Mouse (Mus musculus): Measurements from ENCODE around the gene Bmf. TPM values are rescaled to one million over a fixed set of nuclear protein-coding genes. Genes with fewer than 3 reads are reported as not detected.

Gene Bmf
- polyA plus RNA-seq, 1 experiment from 2014 or later = 6.0 TPM

DNA sequence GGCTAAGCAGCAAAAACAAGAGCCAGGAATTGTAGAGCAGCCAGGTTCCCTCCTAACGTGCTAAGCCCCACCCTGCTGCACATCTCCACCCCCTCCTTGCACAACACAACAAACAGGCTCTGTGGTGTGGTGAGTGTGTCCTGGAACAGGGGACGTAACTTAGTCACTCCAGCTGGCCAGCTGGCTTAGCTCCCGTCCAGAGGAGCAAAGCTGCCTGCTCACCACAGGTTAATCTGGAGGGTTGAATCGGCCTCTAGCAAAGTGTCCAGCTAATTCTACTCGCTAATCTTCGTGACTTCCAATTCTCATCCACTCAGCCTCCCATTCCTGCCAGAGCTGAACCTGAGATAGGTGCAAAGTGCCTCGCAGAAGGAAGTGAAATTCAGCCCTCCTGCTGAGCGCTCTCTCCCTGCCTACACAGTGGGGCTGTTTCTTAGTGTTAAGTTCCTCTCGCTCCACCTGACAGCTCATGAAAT lies 1.9 kb downstream of the Bmf start:
- peaks cover 3% of the 10 kb centered on the region for H3K27me3 ChIP-seq (ENCODE audit: control insufficient read depth, insufficient read depth, low read length)
- no peak for ATAC-seq (replicated peaks; ENCODE audit: low FRiP score)
- H3K27ac ChIP-seq (ENCODE audit: low read depth, low read length) = no peak overlapping the region
- H3K4me3 ChIP-seq (ENCODE audit: low read depth, low read length) = no peak overlapping the region
- H3K4me2 ChIP-seq (ENCODE audit: low read depth, low read length, severe bottlenecking) = peak overlapping the region; percentile 92; the same call in 1 of the 2 replicates
- H3K9me3 ChIP-seq (ENCODE audit: control insufficient read depth, low read length) = no peaks in the 10 kb centered on the region
- 6% methylated on average over 9 of the region's 9 CpGs for WGBS
- no peak for DNase-seq (ENCODE audit: low spot score)
- no peak overlapping the region for H3K9ac ChIP-seq (ENCODE audit: low read length)
- peaks cover 7% of the 10 kb centered on the region for H3K4me1 ChIP-seq (replicated peaks; ENCODE audit: control insufficient read depth, insufficient read depth, low read length)
- no peaks in the 10 kb centered on the region for H3K36me3 ChIP-seq (ENCODE audit: control insufficient read depth, insufficient read depth, low read length)

- no peak for ATAC-seq (replicated peaks; ENCODE audit: low FRiP score)
- no peak for DNase-seq (ENCODE audit: low spot score)
- no peak overlapping the region for H3K9ac ChIP-seq (ENCODE audit: low read length)
- no peaks in the 10 kb centered on the region for H3K36me3 ChIP-seq (ENCODE audit: control insufficient read depth, insufficient read depth, low read length)
- no peak overlapping the region for H3K4me2 ChIP-seq (ENCODE audit: low read depth, low read length, severe bottlenecking)
- H3K27me3 ChIP-seq (ENCODE audit: control insufficient read depth, insufficient read depth, low read length) = peaks cover 3% of the 10 kb centered on the region
- no peak overlapping the region for H3K27ac ChIP-seq (ENCODE audit: low read depth, low read length)
- 33% methylated on average over 3 of the region's 3 CpGs for WGBS
- peaks cover 7% of the 10 kb centered on the region for H3K4me1 ChIP-seq (replicated peaks; ENCODE audit: control insufficient read depth, insufficient read depth, low read length)
- no peaks in the 10 kb centered on the region for H3K9me3 ChIP-seq (ENCODE audit: control insufficient read depth, low read length)
- no peak overlapping the region for H3K4me3 ChIP-seq (ENCODE audit: low read depth, low read length)
Measured at GRCm38 (mm10) chr2:118546798-118547165, 2.7 kb downstream of the Bmf start.

GRCm38 (mm10) chr2:118546104-118546797 lies 3.2 kb downstream of the Bmf start:
- DNase-seq (ENCODE audit: low spot score) (no peak), ATAC-seq (replicated peaks; ENCODE audit: low FRiP score) (no peak)
- 26% methylated on average over 5 of the region's 5 CpGs for WGBS
- Histone ChIP-seq H3K4me3 (ENCODE audit: low read depth, low read length) (no peak overlapping the region), H3K9ac (ENCODE audit: low read length) (no peak overlapping the region), H3K9me3 (ENCODE audit: control insufficient read depth, low read length) (no peaks in the 10 kb centered on the region), H3K27ac (ENCODE audit: low read depth, low read length) (0 out of 2 replicates have a peak overlapping the region, but pooled peaks have one; percentile 25), H3K36me3 (ENCODE audit: control insufficient read depth, insufficient read depth, low read length) (no peaks in the 10 kb centered on the region), H3K27me3 (ENCODE audit: control insufficient read depth, insufficient read depth, low read length) (peaks cover 3% of the 10 kb centered on the region), H3K4me1 (replicated peaks; ENCODE audit: control insufficient read depth, insufficient read depth, low read length) (peaks cover 7% of the 10 kb centered on the region), H3K4me2 (ENCODE audit: low read depth, low read length, severe bottlenecking) (no peak overlapping the region)

DNA sequence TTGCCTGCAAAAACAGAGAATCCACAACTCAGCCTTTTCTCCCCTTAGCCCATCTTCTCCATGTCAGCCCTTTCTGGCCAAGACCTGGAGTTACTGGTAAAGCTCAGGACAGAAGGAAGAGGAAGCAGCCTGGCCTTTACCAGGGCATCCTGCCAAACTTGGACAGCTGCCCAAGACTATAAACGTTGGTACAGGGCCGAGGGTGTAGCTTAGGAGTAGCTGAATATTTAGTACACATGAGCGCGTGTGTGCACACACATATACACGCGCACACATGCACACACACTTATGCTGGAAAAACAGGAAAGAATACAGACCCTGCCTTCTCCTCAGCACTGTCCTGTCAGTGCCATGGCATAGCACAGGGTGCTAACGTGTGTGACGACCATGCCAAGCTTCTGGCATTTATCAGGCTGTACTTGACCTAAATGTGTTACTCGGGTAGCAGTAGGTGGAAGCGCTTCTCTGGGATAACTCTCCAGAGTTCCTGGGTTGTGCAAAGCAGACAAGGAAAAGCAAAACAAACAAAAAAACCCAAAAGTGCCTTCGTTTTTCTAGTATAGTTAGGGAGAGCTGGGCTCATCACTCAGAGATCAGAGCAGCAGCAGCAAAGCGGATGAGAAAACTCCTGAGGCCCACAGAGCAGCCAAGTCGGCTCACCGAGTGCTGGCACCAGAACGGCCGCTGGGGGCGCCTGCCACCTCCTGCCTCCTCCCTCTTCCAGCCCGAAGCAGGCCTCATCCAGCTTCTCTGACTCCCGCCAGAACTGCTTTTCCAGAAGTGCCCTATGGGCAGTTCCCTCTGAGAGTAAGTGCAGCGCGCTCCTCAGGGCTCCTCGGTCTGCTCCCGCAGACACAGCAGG lies 4.0 kb downstream of the Bmf start:
- Histone ChIP-seq H3K4me2 (ENCODE audit: low read depth, low read length, severe bottlenecking) (no peak overlapping the region), H3K4me1 (replicated peaks; ENCODE audit: control insufficient read depth, insufficient read depth, low read length) (peaks cover 9% of the 10 kb centered on the region), H3K27me3 (ENCODE audit: control insufficient read depth, insufficient read depth, low read length) (peaks cover 3% of the 10 kb centered on the region), H3K9ac (ENCODE audit: low read length) (no peak overlapping the region), H3K36me3 (ENCODE audit: control insufficient read depth, insufficient read depth, low read length) (no peaks in the 10 kb centered on the region), H3K9me3 (ENCODE audit: control insufficient read depth, low read length) (no peaks in the 10 kb centered on the region), H3K27ac (ENCODE audit: low read depth, low read length) (0 out of 2 replicates have a peak overlapping the region, but pooled peaks have one; percentile 25), H3K4me3 (ENCODE audit: low read depth, low read length) (no peak overlapping the region)
- WGBS = 26% methylated on average over 22 of the region's 23 CpGs
- DNase-seq (ENCODE audit: low spot score) (peak; percentile 93), ATAC-seq (replicated peaks; ENCODE audit: low FRiP score) (peak; percentile 14; the same call in 1 of the 2 replicates)

DNA sequence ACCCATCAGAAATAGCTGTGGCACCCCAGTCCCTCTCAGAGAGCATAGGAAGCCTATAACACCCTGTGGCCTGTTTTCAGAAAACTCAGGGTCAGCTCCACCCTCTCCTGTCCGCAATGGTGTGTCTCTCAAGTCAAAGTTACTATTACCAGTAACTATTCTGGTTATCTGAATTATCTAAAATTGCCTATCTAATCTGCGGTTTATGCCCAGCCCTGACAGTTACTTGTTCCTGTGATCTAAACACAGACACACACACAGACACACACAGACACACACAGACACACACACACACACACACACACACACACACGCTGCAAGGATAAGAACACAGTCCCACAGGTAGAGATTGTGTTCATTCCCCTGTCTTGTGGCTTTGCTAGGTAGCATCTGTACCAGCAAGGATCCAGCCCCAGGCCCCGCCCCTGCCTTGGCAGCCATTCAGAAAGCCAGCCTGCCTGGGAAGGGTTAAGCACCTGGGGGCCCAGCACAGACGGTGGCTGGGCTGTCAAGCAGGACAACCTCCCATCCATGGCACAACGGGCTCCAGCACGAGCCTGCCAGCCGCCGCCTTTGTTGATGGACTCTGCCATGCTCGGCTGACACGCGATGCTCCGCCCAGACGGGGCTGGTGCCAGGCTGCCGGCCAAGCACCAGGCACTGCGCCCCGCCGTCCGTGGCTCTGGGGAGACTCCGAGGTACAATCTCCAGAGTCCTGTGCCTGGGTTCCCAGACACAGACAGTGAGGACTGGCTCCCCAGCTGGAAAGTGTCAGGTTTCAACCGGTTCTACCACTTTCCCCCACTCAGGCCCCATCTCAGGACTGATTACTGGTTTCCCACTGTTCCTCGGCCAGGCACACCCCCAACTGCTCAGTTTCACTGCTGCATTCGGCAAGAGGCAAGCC lies 5.3 kb downstream of the Bmf start:
- DNase-seq (ENCODE audit: low spot score) (peak; percentile 79), ATAC-seq (replicated peaks; ENCODE audit: low FRiP score) (peak; percentile 39)
- Histone ChIP-seq H3K9ac (ENCODE audit: low read length) (peak overlapping the region; percentile 39; the same call in 1 of the 2 replicates), H3K4me1 (replicated peaks; ENCODE audit: control insufficient read depth, insufficient read depth, low read length) (peaks cover 12% of the 10 kb centered on the region), H3K4me2 (ENCODE audit: low read depth, low read length, severe bottlenecking) (peak overlapping the region; percentile 38), H3K27me3 (ENCODE audit: control insufficient read depth, insufficient read depth, low read length) (peaks cover 3% of the 10 kb centered on the region), H3K36me3 (ENCODE audit: control insufficient read depth, insufficient read depth, low read length) (no peaks in the 10 kb centered on the region), H3K9me3 (ENCODE audit: control insufficient read depth, low read length) (no peaks in the 10 kb centered on the region), H3K4me3 (ENCODE audit: low read depth, low read length) (peak overlapping the region; percentile 15), H3K27ac (ENCODE audit: low read depth, low read length) (no peak overlapping the region)
- WGBS = 10% methylated on average over 23 of the region's 23 CpGs

- Histone ChIP-seq H3K4me3 (ENCODE audit: low read depth, low read length) (no peak overlapping the region), H3K4me2 (ENCODE audit: low read depth, low read length, severe bottlenecking) (no peak overlapping the region), H3K9me3 (ENCODE audit: control insufficient read depth, low read length) (no peaks in the 10 kb centered on the region), H3K4me1 (replicated peaks; ENCODE audit: control insufficient read depth, insufficient read depth, low read length) (peaks cover 7% of the 10 kb centered on the region; the same call in 1 of the 2 replicates), H3K27me3 (ENCODE audit: control insufficient read depth, insufficient read depth, low read length) (peaks cover 3% of the 10 kb centered on the region), H3K36me3 (ENCODE audit: control insufficient read depth, insufficient read depth, low read length) (no peaks in the 10 kb centered on the region), H3K27ac (ENCODE audit: low read depth, low read length) (no peak overlapping the region), H3K9ac (ENCODE audit: low read length) (no peak overlapping the region)
- ATAC-seq (replicated peaks; ENCODE audit: low FRiP score) (no peak), DNase-seq (ENCODE audit: low spot score) (peak; percentile 32)
- WGBS = 91% methylated on average over 1 of the region's 1 CpGs
Measured at GRCm38 (mm10) chr2:118542971-118543573, 6.4 kb downstream of the Bmf start.

DNA sequence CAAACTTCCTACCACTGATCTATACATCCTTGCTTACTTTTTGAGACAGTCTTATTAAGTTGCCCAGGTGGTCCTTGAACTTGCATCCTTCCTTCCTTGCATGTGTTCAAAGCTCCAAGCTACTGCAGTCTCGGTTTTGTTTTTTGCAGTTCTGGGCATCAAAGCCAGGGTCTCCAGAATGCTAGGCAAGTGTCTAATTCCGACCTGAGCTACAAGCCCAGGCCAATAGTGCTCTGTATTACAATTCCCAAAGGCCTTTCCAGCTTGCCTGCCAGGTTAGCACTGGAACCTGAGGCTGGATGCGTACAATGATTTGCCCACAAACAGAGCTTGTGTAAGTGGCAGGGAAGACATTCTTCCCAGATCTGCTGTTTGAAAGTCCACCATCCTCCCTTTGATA lies 7.8 kb downstream of the Bmf start:
- Histone ChIP-seq H3K27ac (ENCODE audit: low read depth, low read length) (no peak overlapping the region), H3K9me3 (ENCODE audit: control insufficient read depth, low read length) (no peaks in the 10 kb centered on the region), H3K36me3 (ENCODE audit: control insufficient read depth, insufficient read depth, low read length) (no peaks in the 10 kb centered on the region), H3K27me3 (ENCODE audit: control insufficient read depth, insufficient read depth, low read length) (no peaks in the 10 kb centered on the region; the same call in 1 of the 2 replicates), H3K4me3 (ENCODE audit: low read depth, low read length) (no peak overlapping the region), H3K4me1 (replicated peaks; ENCODE audit: control insufficient read depth, insufficient read depth, low read length) (peaks cover 5% of the 10 kb centered on the region; the same call in 1 of the 2 replicates), H3K9ac (ENCODE audit: low read length) (no peak overlapping the region), H3K4me2 (ENCODE audit: low read depth, low read length, severe bottlenecking) (no peak overlapping the region)
- DNase-seq (ENCODE audit: low spot score) = no peak
- no peak for ATAC-seq (replicated peaks; ENCODE audit: low FRiP score)
- WGBS = 88% methylated on average over 3 of the region's 3 CpGs
